Mouse (Mus musculus): ENCODE measurements around the gene Pik3ap1. TPM values are rescaled to one million over a fixed set of nuclear protein-coding genes. Genes with fewer than 3 reads are reported as not detected.

The Pik3ap1 gene
- polyA plus RNA-seq, 1 experiment = not detected

- Histone ChIP-seq H3K4me1 (ENCODE audit: control insufficient read depth, insufficient read depth, low read length) (no peaks in the 10 kb centered on the region), H3K27ac (ENCODE audit: insufficient read depth, low read depth, low read length) (no peak overlapping the region), H3K4me3 (ENCODE audit: insufficient read depth, low read depth, low read length) (no peak overlapping the region)
- TF ChIP-seq POLR2A (IDR thresholded peaks at IDR 0.05; ENCODE audit: insufficient read depth, low read depth, low read length) (no peak), CTCF (IDR thresholded peaks at IDR 0.05; ENCODE audit: insufficient read depth, low read depth, low read length) (no peak)
- 72% methylated on average over 6 of the region's 6 CpGs for WGBS
These were observed 42.3 kb downstream of the Pik3ap1 start for GRCm38 (mm10) chr19:41342592-41343090.

GRCm38 (mm10) chr19:41341677-41342076 is 43.2 kb downstream of the Pik3ap1 start:
- no peak for TF ChIP-seq CTCF (IDR thresholded peaks at IDR 0.05; ENCODE audit: insufficient read depth, low read depth, low read length)
- 73% methylated on average over 5 of the region's 5 CpGs for WGBS
- Histone ChIP-seq H3K27ac (ENCODE audit: insufficient read depth, low read depth, low read length) (no peak overlapping the region), H3K4me3 (ENCODE audit: insufficient read depth, low read depth, low read length) (no peak overlapping the region), H3K4me1 (ENCODE audit: control insufficient read depth, insufficient read depth, low read length) (no peaks in the 10 kb centered on the region)

- WGBS = 83% methylated on average over 21 of the region's 21 CpGs
- Histone ChIP-seq H3K4me3 (ENCODE audit: insufficient read depth, low read depth, low read length) (no peak overlapping the region), H3K4me1 (ENCODE audit: control insufficient read depth, insufficient read depth, low read length) (no peaks in the 10 kb centered on the region), H3K27ac (ENCODE audit: insufficient read depth, low read depth, low read length) (no peak overlapping the region)
- TF ChIP-seq CTCF (IDR thresholded peaks at IDR 0.05; ENCODE audit: insufficient read depth, low read depth, low read length) = no peak
- no peak for TF ChIP-seq POLR2A (IDR thresholded peaks at IDR 0.05; ENCODE audit: insufficient read depth, low read depth, low read length)
These were observed 45.7 kb downstream of the Pik3ap1 start for GRCm38 (mm10) chr19:41339020-41339836.

GRCm38 (mm10) chr19:41338379-41338778 is 46.5 kb downstream of the Pik3ap1 start:
- 88% methylated on average over 6 of the region's 6 CpGs for WGBS
- TF ChIP-seq CTCF (IDR thresholded peaks at IDR 0.05; ENCODE audit: insufficient read depth, low read depth, low read length) = no peak
- no peak for TF ChIP-seq POLR2A (IDR thresholded peaks at IDR 0.05; ENCODE audit: insufficient read depth, low read depth, low read length)
- Histone ChIP-seq H3K4me1 (ENCODE audit: control insufficient read depth, insufficient read depth, low read length) (no peaks in the 10 kb centered on the region), H3K27ac (ENCODE audit: insufficient read depth, low read depth, low read length) (no peak overlapping the region), H3K4me3 (ENCODE audit: insufficient read depth, low read depth, low read length) (no peak overlapping the region)

- WGBS = 93% methylated on average over 3 of the region's 3 CpGs
- Histone ChIP-seq H3K4me3 (ENCODE audit: insufficient read depth, low read depth, low read length) (no peak overlapping the region), H3K4me1 (ENCODE audit: control insufficient read depth, insufficient read depth, low read length) (no peaks in the 10 kb centered on the region), H3K27ac (ENCODE audit: insufficient read depth, low read depth, low read length) (no peak overlapping the region)
- TF ChIP-seq POLR2A (IDR thresholded peaks at IDR 0.05; ENCODE audit: insufficient read depth, low read depth, low read length) = no peak
- TF ChIP-seq CTCF (IDR thresholded peaks at IDR 0.05; ENCODE audit: insufficient read depth, low read depth, low read length) = no peak
These were observed 49.2 kb downstream of the Pik3ap1 start for GRCm38 (mm10) chr19:41335721-41336120.

- Histone ChIP-seq H3K4me1 (ENCODE audit: control insufficient read depth, insufficient read depth, low read length) (no peaks in the 10 kb centered on the region), H3K27ac (ENCODE audit: insufficient read depth, low read depth, low read length) (no peak overlapping the region), H3K4me3 (ENCODE audit: insufficient read depth, low read depth, low read length) (no peak overlapping the region)
- TF ChIP-seq CTCF (IDR thresholded peaks at IDR 0.05; ENCODE audit: insufficient read depth, low read depth, low read length) (no peak), POLR2A (IDR thresholded peaks at IDR 0.05; ENCODE audit: insufficient read depth, low read depth, low read length) (no peak)
- 88% methylated on average over 8 of the region's 8 CpGs for WGBS
These were observed 51.9 kb downstream of the Pik3ap1 start for GRCm38 (mm10) chr19:41332986-41333385.

GRCm38 (mm10) chr19:41332228-41332627 is 52.7 kb downstream of the Pik3ap1 start:
- no peak for TF ChIP-seq POLR2A (IDR thresholded peaks at IDR 0.05; ENCODE audit: insufficient read depth, low read depth, low read length)
- TF ChIP-seq CTCF (IDR thresholded peaks at IDR 0.05; ENCODE audit: insufficient read depth, low read depth, low read length) = no peak
- Histone ChIP-seq H3K4me1 (ENCODE audit: control insufficient read depth, insufficient read depth, low read length) (no peaks in the 10 kb centered on the region), H3K27ac (ENCODE audit: insufficient read depth, low read depth, low read length) (no peak overlapping the region), H3K4me3 (ENCODE audit: insufficient read depth, low read depth, low read length) (no peak overlapping the region)
- WGBS = 92% methylated on average over 12 of the region's 12 CpGs

GRCm38 (mm10) chr19:41330401-41330800 is 54.5 kb downstream of the Pik3ap1 start:
- Histone ChIP-seq H3K4me1 (ENCODE audit: control insufficient read depth, insufficient read depth, low read length) (no peaks in the 10 kb centered on the region), H3K27ac (ENCODE audit: insufficient read depth, low read depth, low read length) (no peak overlapping the region), H3K4me3 (ENCODE audit: insufficient read depth, low read depth, low read length) (no peak overlapping the region)
- WGBS = 80% methylated on average over 7 of the region's 7 CpGs
- no peak for TF ChIP-seq CTCF (IDR thresholded peaks at IDR 0.05; ENCODE audit: insufficient read depth, low read depth, low read length)
- TF ChIP-seq POLR2A (IDR thresholded peaks at IDR 0.05; ENCODE audit: insufficient read depth, low read depth, low read length) = no peak

- no peak overlapping the region for H3K27ac ChIP-seq (ENCODE audit: insufficient read depth, low read depth, low read length)
- TF ChIP-seq POLR2A (IDR thresholded peaks at IDR 0.05; ENCODE audit: insufficient read depth, low read depth, low read length) (no peak), CTCF (IDR thresholded peaks at IDR 0.05; ENCODE audit: insufficient read depth, low read depth, low read length) (no peak)
- H3K4me1 ChIP-seq (ENCODE audit: control insufficient read depth, insufficient read depth, low read length) = no peaks in the 10 kb centered on the region
- 97% methylated on average over 7 of the region's 7 CpGs for WGBS
- H3K4me3 ChIP-seq (ENCODE audit: insufficient read depth, low read depth, low read length) = no peak overlapping the region
These were observed 54.9 kb downstream of the Pik3ap1 start for GRCm38 (mm10) chr19:41329961-41330360.

Measured in olfactory bulb, adult 2 months (tissue).